Mouse (Mus musculus) heart, embryonic 16.5 days (tissue): Measurements from ENCODE around the gene Il4i1. TPM values are rescaled to one million over a fixed set of nuclear protein-coding genes. Genes with fewer than 3 reads are reported as not detected.

ENCODE experiments used
- ATAC-seq: fragments of 200-750 bp; cut with Nextera tagmentation; replicated peaks from 2 replicates; pipeline ENCODE4 v1.8.0; 2017; ENCODE audit warnings: moderate number of reproducible peaks; ENCODE audit not compliant: insufficient read depth, low FRiP score; ENCODE audit errors: extremely low read depth
- H3K27ac ChIP-seq: fragments of 300-500 bp; sonication (generic); 2 replicates; pipeline ENCODE4 v1.5.1; 2014; ENCODE audit warnings: mild to moderate bottlenecking, low read length, control low read depth, moderate library complexity
- H3K27me3 ChIP-seq: fragments of 300-500 bp; sonication (generic); 2 replicates; pipeline ENCODE4 v1.6.1; 2014; ENCODE audit warnings: low read length, mixed read lengths; ENCODE audit not compliant: control insufficient read depth, insufficient read depth
- H3K36me3 ChIP-seq: fragments of 300-500 bp; sonication (generic); 2 replicates; pipeline ENCODE4 v1.6.1; 2014; ENCODE audit not compliant: control insufficient read depth, insufficient read depth
- H3K4me1 ChIP-seq: fragments of 300-500 bp; sonication (generic); 2 replicates; pipeline ENCODE4 v1.6.1; 2014; ENCODE audit warnings: low read length, mixed read lengths; ENCODE audit not compliant: control insufficient read depth, insufficient read depth
- H3K4me2 ChIP-seq: fragments of 300-500 bp; sonication (generic); 2 replicates; pipeline ENCODE4 v1.6.1; 2014; ENCODE audit warnings: low read depth, mild to moderate bottlenecking, control low read depth, low read length
- H3K4me3 ChIP-seq: fragments of 300-500 bp; sonication (generic); 2 replicates; pipeline ENCODE4 v1.5.1; 2014; ENCODE audit warnings: mild to moderate bottlenecking, control low read depth, low read length
- H3K9ac ChIP-seq: fragments of 300-500 bp; sonication (generic); 2 replicates; pipeline ENCODE4 v1.6.1; 2014; ENCODE audit warnings: low read length, control low read depth
- H3K9me3 ChIP-seq: fragments of 300-500 bp; sonication (generic); replicated peaks from 2 replicates; pipeline ENCODE4 v1.6.1; 2016; ENCODE audit warnings: low read length; ENCODE audit not compliant: control insufficient read depth
- WGBS: fragments of 180-500 bp; shearing (Covaris S2); extraction: QIAGEN DNeasy Blood & Tissue Kit; methylation state at CpG from one replicate; pipeline ENCODE4 v1.1.7; 2014; 5-methylcytosine and 5-hydroxymethylcytosine counted together
- polyA plus RNA-seq: library from polyadenylated mRNA; unstranded; fragments of >200 nt; fragmentation: Nextera tagmentation; extraction: Ambion mirVana; gene quantifications from 2 replicates; pipeline ENCODE4 v1.2.1, GENCODE M21; 2015

Il4i1 gene
- 2.4 and 4.6 TPM in 2 replicates for polyA plus RNA-seq

GRCm38 (mm10) chr7:44815721-44816469 is at the start of gene Il4i1, which contains the start of gene Nup62:
Il4i1 (plus strand) TSS chr7:44816387.
Nup62 (plus strand) TSS chr7:44816088.
- ATAC-seq: peak; percentile 90
- Histone ChIP-seq H3K27ac (peak within 1 kb of the TSS; percentile 96), H3K27me3 (no peaks in the 10 kb centered on the region), H3K4me3 (peak within 1 kb of the TSS; percentile 80), H3K4me2 (peak within 1 kb of the TSS; percentile 79), H3K36me3 (peaks cover 9% of the 10 kb centered on the region), H3K9ac (peak within 1 kb of the TSS; percentile 96), H3K9me3 (no peaks in the 10 kb centered on the region), H3K4me1 (peaks cover 43% of the 10 kb centered on the region)
- WGBS: under 1% methylated on average over 61 of the region's 62 CpGs

DNA sequence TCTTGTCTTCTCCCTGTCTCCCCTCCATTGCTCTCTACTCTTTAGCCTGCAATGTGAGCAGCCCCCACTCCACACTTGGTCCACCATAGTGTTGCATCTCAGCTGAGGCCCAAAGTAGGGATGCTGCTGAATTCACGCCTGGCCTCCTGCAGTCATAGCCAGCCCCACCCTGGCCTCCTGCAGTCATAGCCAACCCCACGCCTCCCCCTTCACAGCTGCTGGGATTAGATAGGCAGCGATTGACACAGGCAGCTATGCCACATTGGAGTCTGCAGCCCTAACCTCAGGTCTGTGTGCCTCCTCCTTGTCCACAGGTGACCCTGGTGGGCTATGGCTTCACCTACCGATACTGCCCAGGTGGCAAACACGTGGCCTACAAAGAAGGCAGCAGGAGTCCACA is 48.1 kb upstream of the Il4i1 start:
- H3K9ac ChIP-seq: no peak overlapping the region
- H3K9me3 ChIP-seq: no peaks in the 10 kb centered on the region
- no peaks in the 10 kb centered on the region for H3K4me1 ChIP-seq
- no peak for ATAC-seq
- H3K4me3 ChIP-seq: no peak overlapping the region
- H3K36me3 ChIP-seq: peaks cover 43% of the 10 kb centered on the region
- 77% methylated on average over 5 of the region's 5 CpGs for WGBS
- H3K4me2 ChIP-seq: no peak overlapping the region
- H3K27ac ChIP-seq: no peak overlapping the region
- H3K27me3 ChIP-seq: no peaks in the 10 kb centered on the region

DNA sequence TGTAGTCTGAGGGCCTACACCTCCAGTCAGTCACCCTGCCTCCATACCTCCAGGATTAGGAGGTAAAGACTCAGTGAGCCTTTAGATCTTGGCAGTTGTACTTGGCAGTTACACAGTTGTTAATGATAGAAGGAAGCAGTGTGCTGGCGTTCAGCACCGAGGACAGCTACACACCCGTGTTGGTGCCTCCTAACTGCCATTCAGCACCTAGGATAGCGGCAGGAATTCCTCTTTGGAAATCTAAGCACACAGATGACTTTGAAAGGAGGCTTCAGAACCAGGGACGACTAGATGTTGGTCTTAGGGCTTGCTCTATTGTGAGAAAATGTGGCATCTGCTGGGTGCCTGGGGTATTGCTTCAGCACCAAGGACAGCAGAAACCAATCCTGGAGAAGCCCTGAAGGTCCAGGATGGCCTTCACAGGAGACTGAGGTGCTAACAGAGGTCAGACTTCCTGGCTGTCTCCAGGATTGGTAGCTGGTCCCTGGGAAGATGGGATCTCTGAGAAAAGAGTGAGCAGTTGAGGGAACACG is 46.1 kb upstream of the Il4i1 start:
- Histone ChIP-seq H3K27ac (no peak overlapping the region), H3K27me3 (no peaks in the 10 kb centered on the region), H3K4me3 (no peak overlapping the region), H3K4me2 (no peak overlapping the region), H3K4me1 (no peaks in the 10 kb centered on the region), H3K36me3 (peaks cover 45% of the 10 kb centered on the region), H3K9me3 (no peaks in the 10 kb centered on the region), H3K9ac (no peak overlapping the region)
- WGBS: 15% methylated on average over 6 of the region's 6 CpGs
- no peak for ATAC-seq

GRCm38 (mm10) chr7:44772591-44773204 is 43.5 kb upstream of the Il4i1 start:
- H3K27me3 ChIP-seq: no peaks in the 10 kb centered on the region
- H3K4me3 ChIP-seq: no peak overlapping the region
- peaks cover 48% of the 10 kb centered on the region for H3K36me3 ChIP-seq
- no peaks in the 10 kb centered on the region for H3K4me1 ChIP-seq
- no peak overlapping the region for H3K27ac ChIP-seq
- H3K9me3 ChIP-seq: no peaks in the 10 kb centered on the region
- no peak for ATAC-seq
- no peak overlapping the region for H3K4me2 ChIP-seq
- H3K9ac ChIP-seq: no peak overlapping the region
- WGBS: 74% methylated on average over 8 of the region's 8 CpGs

DNA sequence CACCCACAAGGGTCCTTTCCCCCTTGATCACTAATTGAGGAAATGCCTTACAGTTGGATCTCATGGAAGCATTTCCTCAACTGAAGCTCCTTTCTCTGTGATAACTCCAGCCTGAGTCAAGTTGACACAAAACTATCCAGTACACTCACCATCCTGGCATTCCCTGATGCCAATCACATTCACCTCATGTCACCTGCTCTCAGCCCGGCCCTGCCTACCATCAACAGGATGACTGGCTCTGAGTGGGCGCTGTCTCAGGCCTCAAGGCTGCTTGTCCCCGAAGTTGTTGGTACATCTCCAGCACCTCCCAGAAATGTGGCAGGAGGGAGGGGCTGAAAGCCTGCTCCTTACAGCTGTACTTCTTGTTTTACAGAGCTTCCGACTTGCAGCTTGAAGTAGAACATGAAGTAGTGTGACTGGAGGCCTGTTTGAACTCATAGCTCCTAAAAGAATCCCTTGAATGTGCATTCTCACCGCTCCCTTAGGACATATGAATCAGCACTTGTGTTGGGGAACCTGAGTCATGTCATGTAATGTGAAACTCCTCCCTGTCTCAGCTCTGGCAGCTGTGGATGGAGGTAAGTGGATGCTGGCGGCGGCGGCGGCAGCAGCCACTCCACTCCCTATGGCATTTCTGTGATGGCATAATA is 39.2 kb upstream of the Il4i1 start:
- WGBS: 82% methylated on average over 9 of the region's 9 CpGs
- H3K4me1 ChIP-seq: no peaks in the 10 kb centered on the region
- H3K4me2 ChIP-seq: no peak overlapping the region
- H3K9ac ChIP-seq: no peak overlapping the region
- H3K27me3 ChIP-seq: no peaks in the 10 kb centered on the region
- H3K36me3 ChIP-seq: peaks cover 31% of the 10 kb centered on the region
- H3K9me3 ChIP-seq: no peaks in the 10 kb centered on the region
- no peak for ATAC-seq
- H3K4me3 ChIP-seq: no peak overlapping the region
- no peak overlapping the region for H3K27ac ChIP-seq

GRCm38 (mm10) chr7:44780101-44780500 is 36.1 kb upstream of the Il4i1 start:
- no peak for ATAC-seq
- Histone ChIP-seq H3K4me2 (no peak overlapping the region), H3K27me3 (no peaks in the 10 kb centered on the region), H3K36me3 (peaks cover 15% of the 10 kb centered on the region), H3K9ac (no peak overlapping the region), H3K9me3 (no peaks in the 10 kb centered on the region), H3K4me1 (no peaks in the 10 kb centered on the region), H3K27ac (no peak overlapping the region), H3K4me3 (no peak overlapping the region)
- 77% methylated on average over 8 of the region's 8 CpGs for WGBS

DNA sequence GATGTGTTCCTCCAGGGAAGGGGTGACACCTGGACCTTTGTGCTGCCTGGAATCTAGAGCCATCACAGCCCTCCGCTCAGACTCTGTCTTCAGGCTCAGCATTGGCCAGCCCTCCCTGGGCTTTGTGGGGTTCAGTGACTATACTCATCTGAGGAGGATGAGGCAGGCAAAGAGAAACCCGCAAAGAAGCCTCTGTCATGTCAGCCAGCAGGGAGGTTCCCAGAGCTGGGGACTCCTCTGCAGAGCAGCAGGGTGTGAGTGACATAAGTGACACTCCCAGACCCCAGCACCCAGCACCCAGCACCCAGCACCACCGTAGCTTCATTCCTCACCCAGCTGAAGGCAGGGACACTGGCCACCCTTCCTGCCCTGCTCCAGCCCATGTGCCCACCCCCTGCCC is 26.7 kb upstream of the Il4i1 start:
- H3K4me2 ChIP-seq: no peak overlapping the region
- H3K9me3 ChIP-seq: peaks cover 6% of the 10 kb centered on the region; the same call in 1 of the 2 replicates
- ATAC-seq: no peak
- H3K27me3 ChIP-seq: no peaks in the 10 kb centered on the region
- H3K4me3 ChIP-seq: no peak overlapping the region
- H3K9ac ChIP-seq: no peak overlapping the region
- 60% methylated on average over 3 of the region's 3 CpGs for WGBS
- H3K27ac ChIP-seq: no peak overlapping the region
- H3K36me3 ChIP-seq: no peaks in the 10 kb centered on the region
- no peaks in the 10 kb centered on the region for H3K4me1 ChIP-seq

GRCm38 (mm10) chr7:44790066-44790465 is 26.1 kb upstream of the Il4i1 start:
- H3K9me3 ChIP-seq: peaks cover 8% of the 10 kb centered on the region; the same call in 1 of the 2 replicates
- H3K4me2 ChIP-seq: no peak overlapping the region
- 67% methylated on average over 4 of the region's 4 CpGs for WGBS
- no peaks in the 10 kb centered on the region for H3K4me1 ChIP-seq
- ATAC-seq: no peak
- H3K36me3 ChIP-seq: no peaks in the 10 kb centered on the region
- no peak overlapping the region for H3K27ac ChIP-seq
- no peak overlapping the region for H3K9ac ChIP-seq
- no peaks in the 10 kb centered on the region for H3K27me3 ChIP-seq
- no peak overlapping the region for H3K4me3 ChIP-seq

GRCm38 (mm10) chr7:44792781-44793180 is 23.4 kb upstream of the Il4i1 start:
- Histone ChIP-seq H3K27me3 (no peaks in the 10 kb centered on the region), H3K4me1 (no peaks in the 10 kb centered on the region), H3K9me3 (peaks cover 14% of the 10 kb centered on the region), H3K9ac (no peak overlapping the region), H3K4me2 (no peak overlapping the region), H3K27ac (no peak overlapping the region), H3K36me3 (no peaks in the 10 kb centered on the region), H3K4me3 (no peak overlapping the region)
- no peak for ATAC-seq
- WGBS: 76% methylated on average over 6 of the region's 6 CpGs
